Mouse (Mus musculus) hematopoietic multipotent progenitor cell, adult 10-12 weeks (in vitro differentiated cells): Measurements from ENCODE around the gene Stpg4. TPM values are rescaled to one million over a fixed set of nuclear protein-coding genes. Genes with fewer than 3 reads are reported as not detected.

ENCODE experiments used
- polyA plus RNA-seq: library from polyadenylated mRNA; stranded (reverse); fragments of >175 nt; gene quantifications from 2 replicates; pipeline ENCODE4 v1.2.3, GENCODE M21; 2012; ENCODE audit warnings: low replicate concordance

Gene Stpg4
- 0.17 TPM in 1 of 2 replicates, not detected in the other for polyA plus RNA-seq

GRCm38 (mm10) chr17:87427511-87427910, at the start of gene Stpg4:
Gene Stpg4 (minus strand): TSS chr17:87427741.

GRCm38 (mm10) chr17:87446767-87447611, 19.4 kb upstream of the Stpg4 start, which contains the start of gene Calm2:
Gene Calm2 (minus strand): TSS chr17:87446935.

Other genes with a start within 250 kb of the Stpg4 start
- 4.7 and 11.6 TPM in 2 replicates for gene Mcfd2, start 161.8 kb downstream of the Stpg4 start, polyA plus RNA-seq
- 113 and 249 TPM in 2 replicates for gene Ttc7, start 144.9 kb downstream of the Stpg4 start, polyA plus RNA-seq
- 9.2 and 50.2 TPM in 2 replicates for gene Calm2, start 19.2 kb upstream of the Stpg4 start, polyA plus RNA-seq
- 4.6 and 8.9 TPM in 2 replicates for gene Epcam, start 208.2 kb upstream of the Stpg4 start, polyA plus RNA-seq
- 14.2 and 19.1 TPM in 2 replicates for gene Msh2, start 244.6 kb upstream of the Stpg4 start, polyA plus RNA-seq